Mouse (Mus musculus): Measurements from ENCODE around the gene Eci1. TPM values are rescaled to one million over a fixed set of nuclear protein-coding genes. Genes with fewer than 3 reads are reported as not detected.

Gene Eci1
- polyA plus RNA-seq, 1 experiment: 78.3 TPM

DNA sequence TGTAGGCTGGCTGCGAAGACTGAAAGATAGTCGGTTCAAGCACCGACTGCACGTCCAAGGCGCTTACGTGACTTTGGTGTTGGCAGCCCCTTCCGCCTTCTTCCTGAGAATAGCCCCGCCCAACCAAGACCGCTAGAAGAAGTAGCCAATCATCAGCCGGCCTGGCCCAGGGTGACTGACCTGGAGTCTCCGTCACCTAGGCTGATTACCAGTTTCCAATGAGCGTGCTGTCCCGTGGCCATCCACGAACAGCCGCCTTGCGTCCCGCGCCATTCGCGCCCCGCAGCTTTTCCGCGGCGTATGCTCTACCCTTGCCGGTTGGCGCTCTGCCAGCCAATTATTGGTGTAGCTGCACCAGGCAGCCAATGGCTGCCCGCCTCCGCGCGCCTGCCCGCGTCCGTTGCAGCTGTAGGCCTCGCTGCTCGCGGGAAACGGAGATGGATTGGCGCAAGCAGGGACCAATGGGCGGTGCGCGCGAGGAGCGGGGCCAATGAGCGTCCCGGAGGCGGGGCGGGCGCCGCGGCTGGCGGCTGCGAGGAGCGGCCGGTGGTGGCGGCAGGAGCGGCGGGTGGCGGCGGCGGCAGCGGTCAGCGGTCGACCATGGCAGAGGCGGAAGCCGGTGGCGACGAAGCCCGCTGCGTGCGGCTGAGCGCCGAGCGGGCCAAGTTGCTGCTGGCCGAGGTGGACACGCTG lies 43.6 kb downstream of the Eci1 start, which contains the start of the genes E4f1 and Pgp:
TSS of gene E4f1 (minus strand) at position 404 of the 693 bp plus-strand sequence.
TSS of gene Pgp (plus strand) at position 483 of the 693 bp plus-strand sequence.
- Histone ChIP-seq H3K4me3 (replicated peaks; ENCODE audit: extremely low read depth, low read depth, low read length) (peak within 1 kb of the TSS; percentile 83), H3K4me1 (ENCODE audit: control insufficient read depth, insufficient read depth, low read length) (peaks cover 17% of the 10 kb centered on the region)
- TF ChIP-seq CTCF (IDR thresholded peaks at IDR 0.05; ENCODE audit: insufficient read depth, low read length) (no peak), POLR2A (IDR thresholded peaks at IDR 0.05; ENCODE audit: borderline replicate concordance, extremely low read depth, low read depth, low read length) (peak; percentile 75; the same call in 1 of the 2 replicates)
- peak; percentile 98 for DNase-seq
- under 1% methylated on average over 68 of the region's 75 CpGs for WGBS

DNA sequence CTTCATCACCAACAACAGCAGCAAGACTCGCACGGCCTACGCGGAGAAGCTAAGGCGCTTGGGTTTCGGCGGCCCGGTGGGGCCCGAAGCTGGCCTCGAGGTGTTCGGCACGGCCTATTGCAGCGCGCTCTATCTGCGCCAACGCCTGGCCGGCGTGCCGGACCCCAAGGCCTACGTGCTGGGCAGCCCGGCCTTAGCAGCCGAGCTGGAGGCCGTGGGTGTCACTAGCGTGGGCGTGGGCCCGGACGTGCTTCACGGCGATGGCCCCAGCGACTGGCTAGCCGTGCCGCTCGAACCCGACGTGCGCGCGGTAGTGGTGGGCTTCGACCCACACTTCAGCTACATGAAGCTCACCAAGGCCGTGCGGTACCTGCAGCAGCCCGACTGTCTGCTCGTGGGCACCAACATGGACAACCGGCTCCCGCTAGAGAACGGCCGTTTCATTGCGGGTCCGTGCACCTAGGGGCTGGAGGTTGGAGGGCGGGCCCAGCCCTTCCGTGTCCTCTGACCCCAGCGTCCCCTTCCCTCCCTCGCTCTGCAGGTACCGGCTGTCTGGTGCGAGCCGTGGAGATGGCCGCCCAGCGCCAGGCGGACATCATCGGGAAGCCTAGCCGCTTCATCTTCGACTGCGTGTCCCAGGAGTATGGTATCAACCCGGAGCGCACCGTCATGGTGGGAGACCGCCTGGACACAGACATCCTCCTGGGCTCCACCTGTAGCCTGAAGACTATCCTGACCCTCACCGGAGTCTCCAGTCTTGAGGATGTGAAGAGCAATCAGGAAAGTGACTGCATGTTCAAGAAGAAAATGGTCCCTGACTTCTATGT lies 44.5 kb downstream of the Eci1 start:
- no peak for TF ChIP-seq POLR2A (IDR thresholded peaks at IDR 0.05; ENCODE audit: borderline replicate concordance, extremely low read depth, low read depth, low read length)
- TF ChIP-seq CTCF (IDR thresholded peaks at IDR 0.05; ENCODE audit: insufficient read depth, low read length): no peak
- no peak for DNase-seq

DNA sequence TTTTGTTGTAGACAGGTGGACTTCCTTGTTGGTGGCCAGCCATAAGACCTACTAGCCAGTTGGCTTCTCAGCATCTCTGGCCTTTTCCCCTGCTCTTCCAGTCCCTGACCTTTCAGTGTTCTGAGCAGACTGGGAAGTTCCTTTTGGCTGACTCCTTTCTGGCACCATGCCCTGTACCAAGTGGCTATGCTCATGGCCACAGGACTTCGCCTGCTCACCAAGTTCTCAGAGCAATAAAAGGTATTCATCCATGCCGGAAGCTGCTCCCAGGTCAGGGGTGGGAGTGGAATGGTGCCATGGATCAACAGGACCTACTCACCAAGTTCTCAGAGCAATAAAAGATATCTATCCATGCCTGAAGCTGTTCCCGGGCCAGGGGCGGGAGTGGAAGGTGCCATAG lies 46.1 kb downstream of the Eci1 start:
- TF ChIP-seq POLR2A (IDR thresholded peaks at IDR 0.05; ENCODE audit: borderline replicate concordance, extremely low read depth, low read depth, low read length) (no peak), CTCF (IDR thresholded peaks at IDR 0.05; ENCODE audit: insufficient read depth, low read length) (no peak)
- 53% methylated on average over 4 of the region's 4 CpGs for WGBS
- Histone ChIP-seq H3K4me1 (ENCODE audit: control insufficient read depth, insufficient read depth, low read length) (peaks cover 17% of the 10 kb centered on the region), H3K4me3 (replicated peaks; ENCODE audit: extremely low read depth, low read depth, low read length) (no peak overlapping the region)
- DNase-seq: peak; percentile 48

More for the DNA sequence above, 44.5 kb downstream of the Eci1 start:
- Histone ChIP-seq H3K4me1 (ENCODE audit: control insufficient read depth, insufficient read depth, low read length) (peaks cover 17% of the 10 kb centered on the region), H3K4me3 (replicated peaks; ENCODE audit: extremely low read depth, low read depth, low read length) (peak overlapping the region; percentile 83)
- WGBS: 1% methylated on average over 68 of the region's 68 CpGs

DNA sequence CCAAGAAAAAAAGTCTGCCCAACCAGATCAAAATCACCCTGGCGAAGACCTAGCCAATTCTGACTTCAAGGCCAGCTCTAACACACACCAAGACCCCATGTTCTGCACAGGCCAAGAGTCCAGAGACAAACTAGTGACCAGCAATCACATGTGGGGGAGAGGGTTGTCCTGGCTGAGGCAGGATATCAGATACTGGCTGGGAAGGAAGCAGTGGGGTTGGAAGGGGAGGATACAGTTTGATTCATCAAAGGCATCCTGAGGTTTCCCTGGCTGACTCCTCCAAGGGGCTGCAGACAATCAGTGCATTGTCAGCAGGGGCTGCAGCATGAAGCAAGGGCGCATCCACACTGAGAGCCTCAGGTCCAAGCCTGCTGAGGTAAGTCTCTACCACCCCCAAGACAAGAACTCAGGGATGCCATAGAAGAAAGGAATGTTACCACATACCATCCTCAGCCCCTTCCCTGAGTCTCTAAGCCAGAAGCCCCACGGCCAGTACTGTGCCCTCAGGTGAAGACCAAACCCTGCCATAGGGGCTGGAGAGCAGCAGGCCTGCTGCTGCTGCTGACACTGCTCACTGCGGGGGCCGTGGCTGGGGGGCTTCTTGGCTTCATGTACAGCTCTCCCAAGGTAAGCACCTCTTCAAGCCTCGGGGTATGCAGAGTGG lies 47.3 kb downstream of the Eci1 start, which contains the start of gene Bricd5:
TSS of gene Bricd5 (plus strand) at position 273 of the 664 bp plus-strand sequence.
- TF ChIP-seq POLR2A (IDR thresholded peaks at IDR 0.05; ENCODE audit: borderline replicate concordance, extremely low read depth, low read depth, low read length) (no peak), CTCF (IDR thresholded peaks at IDR 0.05; ENCODE audit: insufficient read depth, low read length) (no peak)
- Histone ChIP-seq H3K4me3 (replicated peaks; ENCODE audit: extremely low read depth, low read depth, low read length) (no peak within 1 kb of the TSS), H3K4me1 (ENCODE audit: control insufficient read depth, insufficient read depth, low read length) (peaks cover 19% of the 10 kb centered on the region)
- DNase-seq: no peak
- WGBS: 83% methylated on average over 6 of the region's 6 CpGs

DNA sequence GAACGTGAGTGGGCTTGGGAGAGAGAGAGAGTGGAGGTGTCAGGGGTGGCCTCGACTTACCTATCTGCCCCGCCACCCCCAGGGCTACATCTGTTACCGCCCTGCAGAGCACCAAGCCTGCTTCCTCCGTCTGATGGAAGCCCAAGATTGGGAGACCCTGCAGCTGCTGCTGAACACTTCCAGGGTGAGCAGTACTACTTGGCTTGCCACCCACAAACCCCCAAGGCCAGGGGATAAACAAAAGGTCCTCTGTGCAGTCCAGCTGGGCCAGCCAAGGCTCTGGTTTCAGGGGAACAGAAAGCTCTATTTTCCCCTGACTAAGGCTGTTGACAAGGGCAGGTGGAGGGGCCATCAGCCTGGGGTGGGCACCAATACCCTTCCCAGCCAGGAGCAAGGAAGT lies 48.1 kb downstream of the Eci1 start:
- Histone ChIP-seq H3K4me3 (replicated peaks; ENCODE audit: extremely low read depth, low read depth, low read length) (no peak overlapping the region), H3K4me1 (ENCODE audit: control insufficient read depth, insufficient read depth, low read length) (peaks cover 19% of the 10 kb centered on the region)
- WGBS: 88% methylated on average over 5 of the region's 5 CpGs
- TF ChIP-seq CTCF (IDR thresholded peaks at IDR 0.05; ENCODE audit: insufficient read depth, low read length): no peak
- no peak for DNase-seq

DNA sequence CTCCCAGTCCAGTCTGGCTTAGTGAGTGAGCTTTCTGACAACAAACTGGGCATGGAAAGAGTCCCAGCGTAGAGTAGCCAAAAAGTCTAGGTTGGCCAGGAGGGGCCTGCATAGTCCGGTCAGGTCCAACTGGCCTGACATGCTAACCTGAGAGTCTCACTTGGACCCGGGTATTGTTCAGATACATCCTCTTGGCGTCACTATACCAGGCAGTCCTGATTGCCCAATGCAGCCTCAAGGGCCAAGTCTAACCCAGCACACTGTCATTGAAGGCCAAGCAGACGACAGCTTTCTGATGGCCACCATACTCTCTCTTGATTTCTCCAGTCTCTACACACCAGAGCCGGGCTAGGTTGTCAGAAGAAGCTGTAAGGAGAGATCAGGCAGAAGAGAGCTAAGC lies 49.1 kb downstream of the Eci1 start:
- Histone ChIP-seq H3K4me1 (ENCODE audit: control insufficient read depth, insufficient read depth, low read length) (peaks cover 19% of the 10 kb centered on the region), H3K4me3 (replicated peaks; ENCODE audit: extremely low read depth, low read depth, low read length) (no peak overlapping the region)
- WGBS: 87% methylated on average over 6 of the region's 6 CpGs
- DNase-seq: no peak
- TF ChIP-seq CTCF (IDR thresholded peaks at IDR 0.05; ENCODE audit: insufficient read depth, low read length): no peak

DNA sequence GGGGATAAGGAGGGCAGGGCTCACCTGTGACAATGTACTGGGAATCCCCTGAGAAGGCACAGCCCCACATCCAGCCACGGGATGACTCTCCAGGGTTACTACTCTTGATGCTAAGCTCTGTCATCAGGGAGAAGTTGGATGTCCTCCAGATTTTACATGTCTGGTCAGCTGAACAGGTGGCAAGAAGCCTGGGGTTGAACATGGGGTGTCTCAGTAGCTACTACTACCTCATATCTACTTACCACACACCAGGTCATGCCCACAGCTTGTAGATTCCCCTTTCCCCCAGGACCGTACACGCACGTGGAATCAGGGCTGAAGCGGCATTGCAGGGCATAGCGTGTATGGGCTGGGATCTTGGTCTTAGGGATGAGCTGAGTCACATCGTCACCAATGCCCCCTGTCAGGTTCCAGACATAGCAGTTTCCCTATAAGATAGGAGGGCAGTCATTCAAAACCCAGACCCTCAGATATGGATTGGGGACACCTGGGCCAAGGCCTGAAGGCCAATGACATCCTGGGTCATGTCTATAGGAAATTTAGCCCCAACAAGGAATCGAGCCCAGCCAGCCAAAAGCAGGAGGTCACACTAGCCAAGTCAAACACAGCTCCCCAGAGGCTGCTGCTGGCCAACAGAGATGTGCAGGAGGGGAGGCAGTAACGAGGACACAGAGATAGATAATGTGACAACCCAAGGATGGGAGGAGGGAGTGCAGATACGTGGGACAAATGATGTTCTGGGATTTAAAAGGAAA lies 49.8 kb downstream of the Eci1 start:
- no peak for DNase-seq
- no peak for TF ChIP-seq CTCF (IDR thresholded peaks at IDR 0.05; ENCODE audit: insufficient read depth, low read length)
- no peak for TF ChIP-seq POLR2A (IDR thresholded peaks at IDR 0.05; ENCODE audit: borderline replicate concordance, extremely low read depth, low read depth, low read length)
- Histone ChIP-seq H3K4me1 (ENCODE audit: control insufficient read depth, insufficient read depth, low read length) (peaks cover 16% of the 10 kb centered on the region), H3K4me3 (replicated peaks; ENCODE audit: extremely low read depth, low read depth, low read length) (no peak overlapping the region)
- 92% methylated on average over 10 of the region's 10 CpGs for WGBS

DNA sequence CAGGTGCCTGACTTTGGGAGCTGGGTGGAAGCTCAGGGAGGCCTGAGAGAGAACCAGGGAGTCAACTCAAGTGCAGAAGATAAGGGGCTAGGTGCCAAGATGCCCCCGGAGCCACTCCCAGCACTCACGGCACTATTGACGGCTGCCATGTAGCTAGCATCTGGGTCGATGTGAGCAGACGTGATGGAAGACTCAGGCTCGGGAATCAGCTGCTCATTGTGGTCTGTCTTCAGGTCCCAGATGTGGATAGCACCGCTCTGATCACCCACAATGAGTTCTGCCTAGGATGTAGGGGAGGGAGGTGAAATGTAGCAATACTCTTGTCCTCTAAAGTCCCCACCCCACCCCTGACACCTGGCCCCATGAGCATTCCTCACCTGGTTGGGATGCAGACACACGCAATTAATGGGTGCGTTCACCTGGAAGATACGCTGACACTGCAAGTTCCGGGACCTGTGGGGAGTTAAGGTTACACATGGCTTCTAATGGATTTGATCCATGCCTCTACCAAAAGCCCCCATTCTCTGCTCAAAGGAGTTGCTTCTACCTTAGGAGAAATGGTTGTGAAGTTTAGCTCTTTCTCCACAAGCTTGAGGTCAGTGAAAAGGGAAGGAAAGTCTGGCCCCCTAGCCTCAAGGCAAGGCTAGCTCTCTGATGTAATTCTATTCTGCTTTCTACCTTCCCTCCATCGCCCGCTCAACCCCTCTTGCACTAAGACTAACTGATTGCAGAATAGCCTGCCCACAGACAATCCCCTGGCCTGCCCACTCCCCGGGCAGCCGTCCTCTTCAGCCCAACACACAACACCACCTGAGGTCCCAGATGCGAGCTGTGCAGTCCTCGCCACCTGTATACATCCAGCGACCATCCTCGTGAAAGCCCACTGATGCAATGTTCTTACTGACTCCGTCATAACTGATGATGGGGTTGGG lies 50.9 kb downstream of the Eci1 start:
- 93% methylated on average over 20 of the region's 20 CpGs for WGBS
- no peak for TF ChIP-seq CTCF (IDR thresholded peaks at IDR 0.05; ENCODE audit: insufficient read depth, low read length)
- no peak for TF ChIP-seq POLR2A (IDR thresholded peaks at IDR 0.05; ENCODE audit: borderline replicate concordance, extremely low read depth, low read depth, low read length)
- Histone ChIP-seq H3K4me1 (ENCODE audit: control insufficient read depth, insufficient read depth, low read length) (peaks cover 7% of the 10 kb centered on the region), H3K4me3 (replicated peaks; ENCODE audit: extremely low read depth, low read depth, low read length) (no peak overlapping the region)
- DNase-seq: no peak
